Mouse (Mus musculus): Measurements from ENCODE around the gene Samd4b.
"Not testable (repeated sequence)": the region's sequence is repeated elsewhere in the genome, so short reads cannot be mapped to it uniquely, and the experiment has no call there.

- not testable (repeated sequence) for TF ChIP-seq CTCF (IDR thresholded peaks at IDR 0.05; ENCODE audit: low read depth, low read length); GATA1 (IDR thresholded peaks at IDR 0.05; ENCODE audit: borderline replicate concordance, low read length); POLR2AphosphoS5 (IDR thresholded peaks at IDR 0.05; ENCODE audit: insufficient replicate concordance, low read depth, low read length); TAL1 (conservative IDR thresholded peaks at IDR 0.05; ENCODE audit: low read depth, low read length); GATA2 (IDR thresholded peaks at IDR 0.05; ENCODE audit: borderline replicate concordance, low read depth, low read length)
These were observed 88.8 kb downstream of the Samd4b start for GRCm38 (mm10) chr7:28509121-28509520.
